Mouse (Mus musculus) retina, postnatal 1 day (tissue): ENCODE data around the gene Scml4.

Experiments used
- DNase-seq: peaks from one replicate; pipeline ENCODE4 v3.0.0-alpha.2; 2012

The Scml4 gene

GRCm38 (mm10) chr10:43001433-43001832 lies 141.3 kb downstream of the Scml4 start:
- DNase-seq: no peak

DNA sequence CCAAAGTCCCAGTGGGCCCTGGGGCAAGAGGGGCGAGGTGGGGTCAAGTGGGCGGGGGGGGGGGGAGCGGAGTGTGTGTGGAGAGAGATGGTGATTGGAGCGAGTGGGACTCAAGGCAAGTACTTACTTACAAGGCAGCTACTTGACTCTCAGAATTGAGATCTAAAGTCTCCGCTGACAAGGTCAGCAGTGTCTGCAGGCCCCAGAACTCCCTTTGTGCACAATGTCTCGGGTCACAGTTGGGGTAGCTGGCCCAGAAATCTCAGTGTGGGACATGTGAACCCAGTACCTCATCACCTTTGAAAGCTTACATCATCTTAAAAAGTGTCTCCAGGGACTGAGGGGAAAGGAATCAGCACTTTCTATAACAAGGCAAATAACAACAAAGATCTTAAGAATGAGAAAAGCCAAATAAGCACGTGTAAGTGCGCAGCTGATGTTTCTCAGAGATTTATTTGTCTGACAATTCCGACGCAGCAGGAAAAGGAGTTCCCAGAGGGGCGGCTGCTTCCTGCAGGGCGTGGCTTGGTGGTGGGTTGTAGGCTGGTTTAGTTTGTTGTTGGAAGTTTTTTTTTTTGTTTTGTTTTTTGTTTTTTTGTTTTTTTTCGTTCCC lies 142.0 kb downstream of the Scml4 start:
- DNase-seq: no peak

- no peak for DNase-seq
Observed at GRCm38 (mm10) chr10:43002721-43003465, 142.7 kb downstream of the Scml4 start.

DNA sequence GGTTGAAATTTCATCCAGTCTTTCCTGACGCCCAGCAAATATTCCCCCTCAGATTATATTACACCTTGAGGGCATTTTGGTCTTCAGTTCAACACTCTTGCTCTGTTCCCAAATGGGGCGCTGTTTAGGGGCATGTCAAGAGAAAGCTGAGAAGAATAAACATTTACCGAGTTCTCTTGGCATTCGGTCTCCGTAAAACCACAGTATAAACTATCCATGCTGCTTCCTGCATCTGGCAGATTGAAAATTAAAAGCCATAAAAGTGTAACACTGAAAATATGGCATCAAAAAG lies 143.2 kb downstream of the Scml4 start:
- no peak for DNase-seq

DNA sequence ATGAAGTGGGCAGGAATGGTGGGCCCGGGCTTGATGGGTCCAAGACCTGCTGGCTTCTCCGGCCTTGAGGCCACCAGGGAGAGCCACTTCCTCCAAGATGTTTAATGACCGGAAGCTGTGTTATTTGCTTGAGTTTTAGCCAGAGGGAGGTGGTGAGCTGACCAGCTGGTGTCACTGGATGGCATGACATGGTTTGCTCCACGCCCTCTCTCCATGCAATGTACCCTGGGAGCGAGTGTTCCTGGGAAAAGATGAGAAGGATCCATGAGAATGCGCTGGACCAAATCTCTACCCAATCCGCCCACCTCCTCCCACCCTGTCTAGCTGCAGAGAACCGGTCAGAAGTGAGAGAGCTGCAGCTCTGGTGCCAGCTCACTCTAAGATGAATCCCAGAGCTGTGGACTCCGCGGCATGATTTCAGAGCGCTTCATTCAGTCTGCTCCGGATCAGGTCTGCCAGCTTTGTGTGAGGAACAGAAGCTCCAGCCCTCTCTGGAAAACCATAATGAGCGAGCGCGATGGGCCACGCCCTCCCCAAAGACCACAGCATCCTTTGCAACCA lies 144.1 kb downstream of the Scml4 start:
- DNase-seq: no peak

DNA sequence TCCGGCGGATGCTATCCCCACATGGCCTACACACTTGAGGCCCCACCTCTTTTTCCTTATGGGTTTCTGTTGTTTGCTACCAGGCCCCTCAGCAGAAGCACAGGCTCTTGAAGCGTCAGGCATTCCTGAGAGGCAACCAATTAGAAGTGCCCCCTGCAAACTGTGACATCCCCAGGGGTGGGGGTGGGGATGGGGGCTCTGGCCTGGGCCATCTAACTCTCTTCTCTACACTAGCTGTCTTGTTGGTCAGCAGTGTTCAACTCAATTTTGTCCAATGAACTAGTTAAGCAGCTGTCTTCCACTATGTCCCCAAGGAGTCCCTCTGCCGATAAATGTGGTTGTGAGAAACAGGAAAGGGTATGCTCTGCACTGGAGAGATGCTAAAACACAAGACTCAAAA lies 144.9 kb downstream of the Scml4 start:
- DNase-seq: no peak

- no peak for DNase-seq
Observed at GRCm38 (mm10) chr10:43005677-43006076, 145.5 kb downstream of the Scml4 start.

- DNase-seq: no peak
Observed at GRCm38 (mm10) chr10:43006534-43006933, 146.4 kb downstream of the Scml4 start.

DNA sequence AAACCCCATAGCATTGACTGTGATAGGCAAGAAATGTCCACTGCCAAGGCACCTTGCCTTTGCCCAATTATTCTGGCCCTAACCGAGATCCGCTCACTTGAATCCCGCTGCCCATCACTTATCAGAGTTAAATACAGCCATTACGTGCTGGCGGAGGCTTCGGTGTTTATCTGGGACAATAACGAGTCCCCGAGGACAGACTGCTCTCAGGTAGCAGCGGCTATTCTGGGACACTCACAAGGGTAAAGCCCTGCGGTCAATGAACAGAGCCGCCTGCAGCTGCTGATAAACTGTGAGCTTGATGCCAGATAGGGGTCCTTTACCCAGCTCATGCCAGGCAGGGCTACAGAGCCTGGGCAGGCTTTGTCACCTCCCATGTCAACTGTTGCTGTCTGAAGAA lies 147.9 kb downstream of the Scml4 start:
- DNase-seq: no peak
